Mouse (Mus musculus) CD8-positive naive resting alpha-beta T cell, adult 57 days (primary cell): Measurements from ENCODE around the gene Sae1. TPM values are rescaled to one million over a fixed set of nuclear protein-coding genes. Genes with fewer than 3 reads are reported as not detected.

Experiments used
- total RNA-seq: library from RNA; stranded (reverse); gene quantifications from one replicate; pipeline ENCODE4 v1.2.4, GENCODE M21; 2023

Gene Sae1
- total RNA-seq, result 57.3 TPM

GRCm38 (mm10) chr7:16387160-16388041, at the start of gene Sae1:
TSS of gene Sae1 (minus strand) at chr7:16387806.

GRCm38 (mm10) chr7:16400689-16401611, 13.3 kb upstream of the Sae1 start, which contains the start of gene Zc3h4:
TSS of gene Zc3h4 (plus strand) at chr7:16400910.

GRCm38 (mm10) chr7:16308093-16308492, 79.5 kb downstream of the Sae1 start, which contains the start of gene Bbc3:
TSS of gene Bbc3 (plus strand) at chr7:16308393.

DNA sequence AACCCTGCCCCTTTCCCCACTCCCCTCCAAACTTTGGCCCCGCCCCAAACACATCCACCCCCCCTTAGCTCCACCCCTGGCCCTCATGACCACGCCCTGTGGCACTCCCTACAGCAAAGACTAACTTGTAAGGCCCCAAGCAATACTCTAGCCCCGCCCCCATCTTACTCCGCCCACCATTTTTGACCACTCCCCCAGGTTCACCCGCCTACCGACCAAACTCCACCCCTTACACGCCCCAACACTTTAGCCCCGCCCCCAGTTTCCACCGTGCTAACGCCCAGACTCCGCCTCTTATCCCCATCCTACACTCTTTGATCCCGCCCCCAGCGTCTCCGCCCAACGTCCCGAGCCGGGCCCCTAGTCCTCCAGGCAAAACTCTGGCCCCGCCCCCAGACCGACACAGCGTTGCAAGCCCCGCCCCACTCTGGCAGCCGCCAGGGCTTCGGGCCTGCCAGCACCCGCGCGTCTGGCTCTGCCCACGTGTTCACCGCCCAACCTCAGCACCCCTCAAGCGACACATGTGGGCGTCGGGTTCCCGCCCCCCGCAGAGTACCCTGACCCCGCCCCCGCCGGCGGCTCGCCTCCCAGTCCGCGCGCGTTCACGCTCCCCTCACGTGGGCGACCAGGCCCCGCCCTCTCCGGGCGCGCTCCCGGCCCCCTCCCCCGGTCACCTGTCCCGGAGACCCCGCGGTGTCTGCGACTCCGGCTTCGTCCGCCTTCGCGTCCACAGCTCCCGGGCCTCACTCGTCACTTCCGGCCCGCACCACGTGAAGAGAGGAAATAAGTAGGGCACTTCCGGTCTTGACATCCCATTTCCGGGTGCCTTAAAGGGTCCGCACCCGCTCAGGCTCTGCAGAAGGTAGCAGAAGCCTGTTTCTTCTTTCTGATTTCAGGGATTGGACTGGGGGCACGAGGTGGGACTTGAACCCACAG, 101.3 kb downstream of the Sae1 start, which contains the start of gene Ccdc9:
Gene Ccdc9 (minus strand): TSS at position 770 of the 936 bp plus-strand sequence.

DNA sequence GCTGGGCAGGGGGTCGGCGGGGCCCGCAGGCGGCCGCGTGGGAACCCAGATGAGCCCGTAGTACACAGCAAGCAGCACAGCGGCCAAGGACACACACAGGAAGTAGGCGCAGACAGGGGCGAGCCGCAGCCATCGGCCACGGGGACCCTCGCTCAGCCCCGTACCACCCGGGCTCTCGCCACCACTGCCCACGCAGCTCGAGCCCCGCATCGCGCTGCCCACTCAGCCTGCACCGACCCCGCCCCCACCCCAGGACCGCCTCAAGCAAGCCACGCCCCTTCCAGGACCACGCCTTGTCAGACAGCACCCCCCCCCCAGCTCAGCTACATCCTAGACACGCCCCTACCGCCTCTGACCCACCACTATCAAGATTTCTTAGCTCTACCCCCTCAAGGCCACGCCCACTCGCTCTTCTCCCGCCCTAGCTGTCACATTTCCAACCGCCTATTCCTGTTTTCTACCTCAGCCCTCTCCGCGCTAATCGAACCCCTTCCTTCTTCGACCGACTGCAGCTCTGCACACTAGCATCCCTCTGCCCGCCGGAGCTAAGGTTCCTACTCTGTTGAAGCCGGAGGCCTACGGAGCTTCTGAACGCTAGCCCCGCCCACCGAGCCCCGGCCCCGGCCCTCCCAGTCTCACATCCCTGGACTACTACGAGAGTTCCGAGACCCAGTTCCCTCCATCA, 114.4 kb downstream of the Sae1 start, which contains the start of gene Inafm1:
Gene Inafm1 (minus strand): TSS at position 537 of the 685 bp plus-strand sequence.

Other genes with a start within 250 kb of the Sae1 start
- gene Meis3, start 212.7 kb downstream of the Sae1 start, total RNA-seq, result 39.8 TPM
- gene Dhx34, start 165.8 kb downstream of the Sae1 start, total RNA-seq, result 34.0 TPM
- gene C5ar2, start 143.7 kb downstream of the Sae1 start, total RNA-seq, result 0.24 TPM
- 0.34 TPM for gene C5ar1, start 128.3 kb downstream of the Sae1 start, total RNA-seq
- 28.0 TPM for gene Inafm1, start 114.2 kb downstream of the Sae1 start, total RNA-seq
- 255 TPM for gene Ccdc9, start 101.0 kb downstream of the Sae1 start, total RNA-seq
- 59.8 TPM for gene Bbc3, start 79.4 kb downstream of the Sae1 start, total RNA-seq
- gene Zc3h4, start 13.1 kb upstream of the Sae1 start, total RNA-seq, result 74.4 TPM
- 31.0 TPM for gene Tmem160, start 65.0 kb upstream of the Sae1 start, total RNA-seq
- not detected for gene Npas1, start 89.9 kb upstream of the Sae1 start, total RNA-seq
- 20.6 TPM for gene Arhgap35, start 227.2 kb upstream of the Sae1 start, total RNA-seq